29 mouse cellular contexts compared by ENCODE assay signal in the genomic region with DNA sequence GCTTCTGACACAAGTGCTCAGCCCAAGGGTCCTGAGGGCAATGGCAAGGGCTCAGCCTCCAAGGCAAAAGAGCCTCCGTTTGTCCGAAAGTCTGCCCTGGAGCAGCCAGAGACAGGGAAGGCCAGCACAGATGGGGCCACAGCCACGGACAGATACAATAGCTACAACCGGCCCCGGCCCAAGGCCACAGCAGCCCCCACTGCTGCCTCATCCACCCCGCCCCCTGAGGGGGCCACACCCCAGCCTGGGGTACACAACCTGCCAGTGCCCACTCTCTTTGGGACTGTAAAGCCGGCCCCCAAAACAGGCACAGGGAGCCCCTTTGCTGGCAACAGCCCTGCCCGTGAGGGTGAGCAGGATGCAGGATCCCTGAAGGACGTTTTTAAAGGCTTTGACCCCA. TPM values are rescaled to one million over a fixed set of nuclear protein-coding genes. Genes with fewer than 3 reads are reported as not detected.
"Had no signal": no experiment of that assay in that cellular context is flagged by ENCODE, and none has a peak within 500 bp of the region (broad histone marks: within the 10 kb centered on the region; RNA-seq: fewer than 3 reads in every experiment).

No protein-coding gene starts in this region.

- H3K9me3 ChIP-seq: heart, embryonic 13.5 days; heart, embryonic 15.5 days; kidney, embryonic 15.5 days; limb, embryonic 10.5 days; limb, embryonic 12.5 days; liver, embryonic 12.5 days had no signal

- ATAC-seq: hindbrain, embryonic 16.5 days; liver, embryonic 12.5 days had no signal

- H3K4me2 ChIP-seq: heart, embryonic 11.5 days; heart, embryonic 13.5 days; heart, embryonic 15.5 days; hindbrain, embryonic 14.5 days; kidney, embryonic 15.5 days; limb, embryonic 12.5 days; liver, embryonic 12.5 days had no signal

- DNase-seq: gastrocnemius, postnatal 14 days; gastrocnemius, postnatal 36 days; heart, adult 18-20 months; heart, postnatal 36 days; kidney, adult 11 months; kidney, adult 2 months; kidney, adult 9 months; kidney, postnatal 25 days; kidney, postnatal 4 days; liver; lung, adult 18-20 months had no signal

- H3K27ac ChIP-seq: heart, embryonic 13.5 days; heart, embryonic 15.5 days; hindbrain, embryonic 14.5 days; kidney, embryonic 15.5 days; kidney, postnatal 0 days; layer of hippocampus, adult 2 months; left cerebral cortex, adult 2 months; limb, embryonic 10.5 days; limb, embryonic 12.5 days; liver, embryonic 12.5 days; liver, embryonic 14.5 days had no signal

- H3K9ac ChIP-seq: heart, embryonic 13.5 days; heart, embryonic 15.5 days; hindbrain, embryonic 14.5 days; kidney, embryonic 15.5 days; limb, embryonic 12.5 days; liver, embryonic 12.5 days; liver, embryonic 14.5 days had no signal

- H3K27me3 ChIP-seq: heart, embryonic 13.5 days; heart, embryonic 15.5 days; kidney, embryonic 15.5 days; limb, embryonic 12.5 days; liver, embryonic 12.5 days had no signal

- H3K4me3 ChIP-seq: heart, embryonic 13.5 days; heart, embryonic 15.5 days; kidney, embryonic 15.5 days; layer of hippocampus, adult 2 months; left cerebral cortex, adult 2 months; limb, embryonic 10.5 days; limb, embryonic 12.5 days; liver, embryonic 12.5 days had no signal

- H3K4me1 ChIP-seq: kidney, embryonic 15.5 days; limb, embryonic 10.5 days; limb, embryonic 12.5 days; liver, embryonic 12.5 days had no signal

RNA-seq across cellular contexts. Expression of a gene that starts 42.4 kb away (rescaled TPM):
- total RNA-seq: gastrocnemius, adult 18-20 months; gastrocnemius, adult 8-10 months; gastrocnemius, postnatal 14 days; gastrocnemius, postnatal 36 days; heart, adult 18-20 months; heart, adult 8-10 months; heart, postnatal 36 days; hematopoietic stem cell, adult 5-6 weeks had no signal
- polyA plus RNA-seq: gonadal fat pad, adult 2 months; heart, embryonic 11.5 days; kidney, adult 2 months; liver, embryonic 14.5 days had no signal
